Mouse (Mus musculus) gastrocnemius, adult 8-10 months (tissue): Measurements from ENCODE around the gene Inpp5k. TPM values are rescaled to one million over a fixed set of nuclear protein-coding genes. Genes with fewer than 3 reads are reported as not detected.
"Not testable (repeated sequence)": the region's sequence is repeated elsewhere in the genome, so short reads cannot be mapped to it uniquely, and the experiment has no call there.

Experiments
- DNase-seq, 2 experiments: peaks; one replicate each; pipeline ENCODE4 v3.0.0; 2022; ENCODE audit warnings: low spot score in 2 of 2
- total RNA-seq, 4 experiments: library from RNA; stranded (reverse); gene quantifications; 2 replicates each; pipeline ENCODE4 v1.2.4; 2022

Gene Inpp5k
- total RNA-seq, 4 experiments from 2014 or later: 20.2 to 25.3 (median 23.6) TPM

GRCm38 (mm10) chr11:75677881-75678746 is 47.3 kb downstream of the Inpp5k start:
- no peak for DNase-seq

- DNase-seq: peak; percentile 97 to 98
Observed at GRCm38 (mm10) chr11:75678747-75679438, 48.1 kb downstream of the Inpp5k start, which contains the start of gene Crk. Gene Crk (plus strand): TSS chr11:75679259.

GRCm38 (mm10) chr11:75679439-75680171 is 48.8 kb downstream of the Inpp5k start:
- peak; percentile 58 for DNase-seq

DNA sequence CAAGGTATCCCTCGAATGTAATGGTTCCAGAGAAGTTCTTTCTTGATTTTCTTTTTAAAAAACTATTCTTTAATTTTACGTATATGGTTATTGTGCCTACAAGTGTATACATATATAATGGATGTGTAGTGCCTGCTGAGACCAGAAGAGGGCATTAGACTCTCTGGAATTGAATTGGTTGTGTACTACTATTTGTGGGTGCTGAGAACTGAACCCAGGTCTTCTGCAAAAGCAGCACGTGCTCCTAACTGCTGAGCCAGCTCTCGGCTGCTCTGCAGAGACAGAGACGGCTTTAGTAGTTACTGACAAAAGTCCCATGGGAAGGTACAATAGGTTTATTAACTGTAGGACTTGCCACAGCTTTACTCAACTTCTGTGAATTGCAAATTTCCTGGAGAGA is 53.7 kb downstream of the Inpp5k start:
- DNase-seq: no peak

DNA sequence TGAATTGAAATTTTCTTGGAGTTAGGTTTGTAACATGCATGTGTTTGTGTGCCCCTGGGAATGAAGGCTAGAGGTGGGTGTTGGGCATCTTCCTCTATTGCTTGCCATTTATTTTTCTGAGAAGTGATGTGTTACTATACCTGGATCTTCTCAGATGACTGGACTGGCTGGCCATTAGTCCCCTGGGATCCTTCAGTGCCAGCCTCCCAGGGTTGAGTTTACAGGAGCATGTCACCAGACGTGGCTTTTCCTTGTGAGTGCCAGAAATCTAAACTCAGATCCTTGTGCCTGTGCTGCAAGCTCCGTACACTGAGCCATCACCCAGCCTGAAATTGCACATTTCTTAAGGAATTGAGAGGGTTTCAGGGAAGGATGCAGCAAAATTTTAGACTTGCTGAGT is 54.2 kb downstream of the Inpp5k start:
- DNase-seq: peak; percentile 63 to 83

DNA sequence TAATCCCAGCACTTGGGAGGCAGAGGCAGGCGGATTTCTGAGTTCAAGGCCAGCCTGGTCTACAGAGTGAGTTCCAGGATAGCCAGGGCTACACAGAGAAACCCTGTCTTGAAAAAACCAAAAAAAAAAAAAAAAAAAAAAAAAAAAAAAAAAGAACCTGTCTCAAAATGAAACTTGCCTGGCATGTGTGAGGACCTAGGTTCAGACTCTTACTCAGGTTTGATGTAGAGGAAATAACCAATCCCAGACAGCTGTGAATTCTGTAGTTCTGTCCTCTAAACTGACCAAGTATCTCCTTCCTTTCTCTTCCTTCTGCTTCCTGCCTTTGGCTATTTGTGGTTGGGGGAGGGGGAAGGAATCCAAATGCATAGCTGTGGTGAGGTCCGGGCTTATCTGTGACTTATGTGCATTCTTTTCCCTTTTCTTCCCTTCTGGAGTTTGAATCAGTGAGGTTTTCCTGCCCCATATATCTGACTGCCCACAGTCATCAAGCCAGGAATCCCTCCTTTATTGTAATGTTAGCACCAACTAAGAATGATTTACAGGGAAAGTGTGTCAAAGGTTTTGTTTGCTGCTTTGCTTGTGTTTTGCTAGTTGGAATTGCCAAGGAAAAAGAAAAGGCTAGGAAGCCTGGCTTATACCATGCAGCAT is 56.7 kb downstream of the Inpp5k start:
- DNase-seq: no peak

GRCm38 (mm10) chr11:75688132-75688531 is 57.3 kb downstream of the Inpp5k start:
- DNase-seq: no peak

GRCm38 (mm10) chr11:75689977-75690376 is 59.2 kb downstream of the Inpp5k start:
- DNase-seq: no peak

- DNase-seq: no peak
Observed at GRCm38 (mm10) chr11:75691047-75691446, 60.3 kb downstream of the Inpp5k start.

DNA sequence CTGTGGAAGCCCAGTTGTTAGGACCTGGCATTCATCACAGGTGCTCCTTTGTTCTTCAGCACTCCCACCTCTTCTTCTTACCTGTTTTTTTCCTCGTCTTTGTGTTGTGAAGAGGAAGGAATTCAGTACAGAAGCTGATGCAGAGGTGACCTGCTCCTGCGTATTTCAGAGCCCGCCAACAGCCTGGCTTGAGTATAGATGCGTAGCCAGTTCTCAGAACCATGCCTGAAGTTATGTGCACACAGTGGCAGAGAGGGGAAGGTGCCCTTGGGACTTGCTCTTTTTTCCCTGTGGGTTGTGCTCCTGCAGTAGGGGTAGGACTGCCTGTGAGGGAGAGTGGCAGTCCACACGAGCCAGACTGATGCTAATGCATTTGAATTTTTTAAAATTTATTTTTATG is 62.8 kb downstream of the Inpp5k start:
- no peak for DNase-seq

- DNase-seq: not testable (repeated sequence)
Observed at GRCm38 (mm10) chr11:75697464-75697863, 66.7 kb downstream of the Inpp5k start.

Other genes starting within 250 kb of the Inpp5k start
- 10 to 100 TPM; 21.1 to 74.1 (median 37.8) TPM for gene Serpinf1, start 208.3 kb upstream of the Inpp5k start, total RNA-seq
- under 1 TPM in 1 of 4 experiments, not detected in 3; 0.38 TPM for gene Serpinf2, start 191.4 kb upstream of the Inpp5k start, total RNA-seq
- 1 to 10 TPM; 5.2 to 7.0 (median 6.2) TPM for gene Wdr81, start 176.3 kb upstream of the Inpp5k start, total RNA-seq
- 1 to 10 TPM; 1.9 to 2.9 (median 2.4) TPM for gene Tlcd2, start 169.3 kb upstream of the Inpp5k start, total RNA-seq
- gene Prpf8, start 144.2 kb upstream of the Inpp5k start, total RNA-seq: 10 to 100 TPM; 73.7 to 90.1 (median 78.3) TPM
- 10 to 100 TPM; 28.7 to 34.0 (median 30.9) TPM for gene Rilp, start 120.9 kb upstream of the Inpp5k start, total RNA-seq
- gene Scarf1, start 117.4 kb upstream of the Inpp5k start, total RNA-seq: 1 to 10 TPM; 1.6 to 2.8 (median 2.1) TPM
- 10 to 100 TPM; 22.0 to 28.2 (median 24.4) TPM for gene Slc43a2, start 99.3 kb upstream of the Inpp5k start, total RNA-seq
- 100 to 1,000 TPM; 153 to 214 (median 207) TPM for gene Pitpna, start 42.9 kb upstream of the Inpp5k start, total RNA-seq
- 10 to 100 TPM; 29.7 to 34.7 (median 32.1) TPM for gene Myo1c, start 19.5 kb downstream of the Inpp5k start, total RNA-seq
- gene Crk, start 48.3 kb downstream of the Inpp5k start, total RNA-seq: 10 to 100 TPM; 48.7 to 68.4 (median 50.0) TPM
- gene Ywhae, start 101.9 kb downstream of the Inpp5k start, total RNA-seq: 100 to 1,000 TPM; 440 to 558 (median 522) TPM
- gene Doc2b, start 165.1 kb downstream of the Inpp5k start, total RNA-seq: 1 to 10 TPM in 2 of 4 experiments, under 1 TPM in 2; 0.41 to 1.4 (median 0.78) TPM